11 mouse cellular contexts compared by ENCODE assay signal in genomic region chr10:120182887-120183286, GRCm38 (mm10). TPM values are rescaled to one million over a fixed set of nuclear protein-coding genes. Genes with fewer than 3 reads are reported as not detected.
DNase-seq lines count a peak whose midpoint lies in the region; ATAC-seq and TF ChIP-seq lines count a peak whose summit lies in the region.
"Had no signal": no experiment of that assay in that cellular context is flagged by ENCODE, and none has a peak within 500 bp of the region (broad histone marks: within the 10 kb centered on the region; RNA-seq: fewer than 3 reads in every experiment).

No protein-coding gene starts in this region.

- no peak for TF ChIP-seq POLR2A in cerebellum, adult 2 months (IDR thresholded peaks at IDR 0.05; ENCODE audit: borderline replicate concordance, insufficient read depth, low read length)

- no peak overlapping the region for H3K27ac ChIP-seq in heart, postnatal 0 days (ENCODE audit: low read depth)
- H3K27ac ChIP-seq in heart, embryonic 12.5 days (ENCODE audit: poor library complexity, severe bottlenecking): no peak overlapping the region
- no peak overlapping the region for H3K27ac ChIP-seq in cerebellum, adult 2 months (ENCODE audit: insufficient read depth, low read length)
- H3K27ac ChIP-seq: heart, embryonic 13.5 days had no signal

- 86% methylated on average over 1 of the region's 1 CpGs for WGBS in heart, postnatal 0 days
- 88% methylated on average over 1 of the region's 1 CpGs for WGBS in heart, embryonic 12.5 days
- WGBS in cerebellum, adult 2 months: 96% methylated on average over 1 of the region's 1 CpGs

- no peak overlapping the region for H3K4me3 ChIP-seq in heart, postnatal 0 days (ENCODE audit: low read depth, low read length)
- H3K4me3 ChIP-seq in heart, embryonic 12.5 days: no peak overlapping the region
- H3K4me3 ChIP-seq in cerebellum, adult 2 months (replicated peaks; ENCODE audit: insufficient read depth, low read depth, low read length): no peak overlapping the region
- H3K4me3 ChIP-seq: heart, embryonic 13.5 days had no signal

- 0 out of 2 replicates have a peak, but pooled peaks cover 4% of the 10 kb centered on the region for H3K9me3 ChIP-seq in heart, postnatal 0 days (replicated peaks; ENCODE audit: control insufficient read depth, low read length)
- peaks cover 17% of the 10 kb centered on the region for H3K9me3 ChIP-seq in heart, embryonic 12.5 days (replicated peaks)

- no peak for ATAC-seq in heart, postnatal 0 days (ENCODE audit: insufficient read depth, low read depth)
- ATAC-seq in heart, embryonic 12.5 days (ENCODE audit: insufficient number of reproducible peaks, low FRiP score): no peak

- no peak overlapping the region for H3K9ac ChIP-seq in heart, postnatal 0 days (replicated peaks; ENCODE audit: low read depth, low read length)
- H3K9ac ChIP-seq in heart, embryonic 12.5 days: no peak overlapping the region
- H3K9ac ChIP-seq: heart, embryonic 13.5 days had no signal

- DNase-seq in heart, postnatal 0 days (ENCODE audit: low spot score): no peak
- peak; percentile 52 to 58 for DNase-seq in B cell, adult 2 months
- DNase-seq in T-cell, adult 2 months (ENCODE audit: low spot score): peak; percentile 36
- DNase-seq in kidney, postnatal 36 days: peak; percentile 38 to 60
- no peak for DNase-seq in cerebellum, adult 11-12 months
- no peak for DNase-seq in urinary bladder, postnatal 10 days (ENCODE audit: low spot score)
- no peak for DNase-seq in cerebellum, adult 2 months
- DNase-seq: cerebellum, adult 11 months; right cerebral cortex, postnatal 14 days had no signal

- H3K27me3 ChIP-seq in heart, postnatal 0 days (ENCODE audit: control insufficient read depth, insufficient read depth, low read length): no peaks in the 10 kb centered on the region
- H3K27me3 ChIP-seq in heart, embryonic 12.5 days (replicated peaks): no peaks in the 10 kb centered on the region; the same call in 1 of the 2 replicates
- H3K27me3 ChIP-seq in cerebellum, adult 2 months (ENCODE audit: control insufficient read depth, insufficient read depth, low read length): no peaks in the 10 kb centered on the region
- H3K27me3 ChIP-seq: heart, embryonic 13.5 days had no signal

- no peak for TF ChIP-seq EP300 in heart, postnatal 0 days (IDR thresholded peaks at IDR 0.05; ENCODE audit: low read depth)

- H3K4me1 ChIP-seq in heart, postnatal 0 days (ENCODE audit: control insufficient read depth, insufficient read depth): no peaks in the 10 kb centered on the region
- H3K4me1 ChIP-seq in heart, embryonic 12.5 days (replicated peaks): no peaks in the 10 kb centered on the region
- H3K4me1 ChIP-seq in cerebellum, adult 2 months (ENCODE audit: control insufficient read depth, insufficient read depth, low read length): no peaks in the 10 kb centered on the region
- H3K4me1 ChIP-seq: heart, embryonic 13.5 days had no signal

- no peak overlapping the region for H3K4me2 ChIP-seq in heart, postnatal 0 days (ENCODE audit: low read depth, low read length)
- no peak overlapping the region for H3K4me2 ChIP-seq in heart, embryonic 12.5 days
- H3K4me2 ChIP-seq: heart, embryonic 13.5 days had no signal

- TF ChIP-seq CTCF in heart, postnatal 0 days (IDR thresholded peaks at IDR 0.05; ENCODE audit: low read depth): peak; percentile 6; the same call in 1 of the 2 replicates
- TF ChIP-seq CTCF in cerebellum, adult 2 months (IDR thresholded peaks at IDR 0.05; ENCODE audit: borderline replicate concordance, insufficient read depth, low read depth, low read length): no peak

- no peaks in the 10 kb centered on the region for H3K36me3 ChIP-seq in heart, postnatal 0 days (replicated peaks; ENCODE audit: control insufficient read depth, insufficient read depth, low read length)
- no peaks in the 10 kb centered on the region for H3K36me3 ChIP-seq in heart, embryonic 12.5 days
- H3K36me3 ChIP-seq: heart, embryonic 13.5 days had no signal

RNA-seq across cellular contexts. Expression of gene Tmbim4, which starts 18.5 kb away (rescaled TPM):
- 121 and 140 TPM in 2 replicates for total RNA-seq in heart, postnatal 0 days (2014; rRNA removed; ENCODE audit: low replicate concordance)
- 150 TPM in 2 replicates for polyA plus RNA-seq in heart, postnatal 0 days (2015; fragmentation: Nextera tagmentation; extraction: Ambion mirVana)
- polyA plus RNA-seq in heart, embryonic 12.5 days (2016; fragmentation: Nextera tagmentation; extraction: Ambion mirVana): 103 and 105 TPM in 2 replicates
- polyA plus RNA-seq in cerebellum, adult 2 months (2012; rRNA removed): 122 and 127 TPM in 2 replicates

RNA-seq across cellular contexts. Expression of gene Irak3, which starts 19.0 kb away (rescaled TPM):
- 1.7 TPM in 1 of 2 replicates, not detected in the other for total RNA-seq in heart, postnatal 0 days (2014; rRNA removed; ENCODE audit: low replicate concordance)
- polyA plus RNA-seq in heart, postnatal 0 days (2015; fragmentation: Nextera tagmentation; extraction: Ambion mirVana): 1.0 TPM in 2 replicates
- 0.20 and 0.32 TPM in 2 replicates for polyA plus RNA-seq in heart, embryonic 12.5 days (2016; fragmentation: Nextera tagmentation; extraction: Ambion mirVana)
- 0.62 and 0.76 TPM in 2 replicates for polyA plus RNA-seq in cerebellum, adult 2 months (2012; rRNA removed)

RNA-seq across cellular contexts. Expression of gene Llph, which starts 44.0 kb away (rescaled TPM):
- total RNA-seq in heart, postnatal 0 days (2014; rRNA removed; ENCODE audit: low replicate concordance): 0.34 and 9.7 TPM in 2 replicates
- polyA plus RNA-seq in heart, postnatal 0 days (2015; fragmentation: Nextera tagmentation; extraction: Ambion mirVana): 19.1 and 23.3 TPM in 2 replicates
- polyA plus RNA-seq in heart, embryonic 12.5 days (2016; fragmentation: Nextera tagmentation; extraction: Ambion mirVana): 31.7 and 32.0 TPM in 2 replicates
- polyA plus RNA-seq in cerebellum, adult 2 months (2012; rRNA removed): 30.1 and 35.8 TPM in 2 replicates

Comparison
In these comparisons a context has a peak if more than half of its experiments do, and no peak if none do; other contexts are left out.
1. DNase-seq: peak in B cell, adult 2 months (2 of 2), T-cell, adult 2 months (single experiment) and kidney, postnatal 36 days (2 of 2); none in heart, postnatal 0 days (single experiment), cerebellum, adult 11-12 months (single experiment), urinary bladder, postnatal 10 days (single experiment) and cerebellum, adult 2 months (0 of 2).